In the genomic region with DNA sequence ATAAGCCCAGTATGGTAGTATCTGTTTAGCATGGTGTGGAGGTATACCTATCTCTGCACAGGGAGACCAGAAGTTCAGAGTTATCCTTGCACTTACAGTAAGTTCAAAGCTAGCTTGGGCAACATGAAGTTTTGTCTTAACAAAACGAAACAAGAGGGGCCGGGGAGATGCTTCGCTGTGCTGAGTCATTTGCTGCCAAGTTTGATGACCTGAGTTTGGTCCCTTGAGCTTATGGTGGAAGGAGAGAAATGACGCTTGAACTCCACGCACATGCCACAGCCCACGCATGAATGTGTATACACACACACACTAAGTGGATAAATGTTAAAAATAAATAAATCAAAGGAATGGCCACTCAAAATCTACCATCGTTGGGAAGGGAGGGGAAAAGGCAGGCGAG, we compare ENCODE assay signal across 22 mouse cellular contexts.
"Had no signal": no experiment of that assay in that cellular context is flagged by ENCODE, and none has a peak within 500 bp of the region (broad histone marks: within the 10 kb centered on the region; RNA-seq: fewer than 3 reads in every experiment).

No protein-coding gene starts in this region.

- ATAC-seq: liver, postnatal 0 days; lung, postnatal 0 days; midbrain, embryonic 15.5 days had no signal

- H3K27me3 ChIP-seq: midbrain, embryonic 15.5 days had no signal

- H3K4me2 ChIP-seq: limb, embryonic 12.5 days; limb, embryonic 15.5 days; liver, embryonic 11.5 days; lung, embryonic 14.5 days; midbrain, embryonic 12.5 days; midbrain, embryonic 15.5 days; neural tube, embryonic 12.5 days; neural tube, embryonic 15.5 days had no signal

- H3K36me3 ChIP-seq: limb, embryonic 12.5 days; limb, embryonic 15.5 days; midbrain, embryonic 12.5 days; midbrain, embryonic 15.5 days; neural tube, embryonic 12.5 days; neural tube, embryonic 15.5 days had no signal

- H3K27ac ChIP-seq: limb, embryonic 12.5 days; limb, embryonic 15.5 days; liver, embryonic 14.5 days; macrophage; midbrain, embryonic 12.5 days; midbrain, embryonic 15.5 days; neural tube, embryonic 12.5 days; neural tube, embryonic 15.5 days; stomach, postnatal 0 days had no signal

- H3K9me3 ChIP-seq: limb, embryonic 12.5 days; limb, embryonic 15.5 days; midbrain, embryonic 12.5 days; midbrain, embryonic 15.5 days; neural tube, embryonic 12.5 days; neural tube, embryonic 15.5 days had no signal

- H3K4me3 ChIP-seq: limb, embryonic 12.5 days; limb, embryonic 15.5 days; midbrain, embryonic 12.5 days; midbrain, embryonic 15.5 days; neural tube, embryonic 12.5 days; neural tube, embryonic 15.5 days had no signal

- H3K9ac ChIP-seq: limb, embryonic 12.5 days; limb, embryonic 15.5 days; liver, embryonic 14.5 days; liver, postnatal 0 days; lung, embryonic 14.5 days; midbrain, embryonic 12.5 days; midbrain, embryonic 15.5 days; neural tube, embryonic 12.5 days; neural tube, embryonic 15.5 days had no signal

- DNase-seq: kidney, postnatal 14 days; kidney, postnatal 4 days; left cerebral cortex, postnatal 4 days; liver, postnatal 0 days; lung, embryonic 14.5 days; right cerebral cortex, adult 18-20 months; right cerebral cortex, postnatal 14 days; right cerebral cortex, postnatal 4 days; thymus, adult 2 months; thymus, postnatal 14 days; thymus, postnatal 4 days had no signal
